Mouse (Mus musculus): ENCODE results near the gene Mindy2. TPM values are rescaled to one million over a fixed set of nuclear protein-coding genes. Genes with fewer than 3 reads are reported as not detected.
"Not testable (repeated sequence)": the region's sequence is repeated elsewhere in the genome, so short reads cannot be mapped to it uniquely, and the experiment has no call there.

Mindy2 gene
- total RNA-seq, 2 experiments from 2014 or later: 28.0 to 33.7 TPM

DNA sequence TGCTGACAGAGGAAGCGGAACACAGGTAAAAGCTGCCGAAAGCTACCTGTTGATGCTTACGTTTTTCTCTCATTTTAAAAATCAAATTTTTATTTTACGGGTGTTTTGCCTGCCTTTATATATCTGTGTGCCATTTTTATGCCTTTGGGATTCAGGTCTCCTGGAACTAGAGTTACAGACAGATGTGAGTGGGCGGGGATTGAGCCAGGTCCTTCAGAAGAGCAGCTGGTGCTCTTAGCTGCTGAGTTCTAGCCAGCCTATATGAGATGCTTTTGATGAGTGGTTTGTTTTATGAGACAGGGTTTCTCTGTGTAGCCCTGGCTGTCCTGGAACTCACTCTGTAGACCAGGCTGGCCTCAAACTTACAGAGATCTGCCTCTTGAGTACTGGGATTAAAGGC lies 69.8 kb downstream of the Mindy2 start:
- ATAC-seq (ENCODE audit: poor library complexity, severe bottlenecking): no peak

GRCm38 (mm10) chr9:70585172-70585571 lies 71.8 kb downstream of the Mindy2 start:
- peak; percentile 95 for ATAC-seq (ENCODE audit: poor library complexity, severe bottlenecking)

DNA sequence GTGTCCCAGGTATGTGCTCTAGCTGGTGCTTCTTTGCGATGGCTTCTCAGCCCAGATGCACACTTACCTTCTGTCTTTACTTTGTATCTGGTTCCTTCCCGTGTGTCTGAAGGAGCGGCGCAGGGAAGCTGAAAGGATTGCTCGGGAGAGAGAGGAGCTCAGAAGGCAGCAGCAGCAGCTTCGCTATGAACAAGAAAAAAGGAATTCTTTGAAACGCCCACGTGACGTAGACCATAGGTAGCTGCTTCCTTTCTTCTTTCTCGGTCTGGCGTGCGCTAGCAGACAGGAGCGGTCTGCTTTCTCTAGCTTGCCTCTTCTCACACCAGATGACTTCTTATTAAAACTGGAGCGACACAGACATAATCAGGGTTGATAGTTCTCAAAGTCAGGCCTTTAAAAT lies 72.3 kb downstream of the Mindy2 start:
- ATAC-seq (ENCODE audit: poor library complexity, severe bottlenecking): no peak

GRCm38 (mm10) chr9:70580956-70581355 lies 76.0 kb downstream of the Mindy2 start:
- ATAC-seq (ENCODE audit: poor library complexity, severe bottlenecking): no peak

- no peak for ATAC-seq (ENCODE audit: poor library complexity, severe bottlenecking)
These were observed 78.9 kb downstream of the Mindy2 start for GRCm38 (mm10) chr9:70578123-70578522.

- ATAC-seq (ENCODE audit: poor library complexity, severe bottlenecking): no peak
These were observed 86.6 kb downstream of the Mindy2 start for GRCm38 (mm10) chr9:70570351-70570750.

GRCm38 (mm10) chr9:70567651-70568050 lies 89.3 kb downstream of the Mindy2 start:
- ATAC-seq (ENCODE audit: poor library complexity, severe bottlenecking): no peak

DNA sequence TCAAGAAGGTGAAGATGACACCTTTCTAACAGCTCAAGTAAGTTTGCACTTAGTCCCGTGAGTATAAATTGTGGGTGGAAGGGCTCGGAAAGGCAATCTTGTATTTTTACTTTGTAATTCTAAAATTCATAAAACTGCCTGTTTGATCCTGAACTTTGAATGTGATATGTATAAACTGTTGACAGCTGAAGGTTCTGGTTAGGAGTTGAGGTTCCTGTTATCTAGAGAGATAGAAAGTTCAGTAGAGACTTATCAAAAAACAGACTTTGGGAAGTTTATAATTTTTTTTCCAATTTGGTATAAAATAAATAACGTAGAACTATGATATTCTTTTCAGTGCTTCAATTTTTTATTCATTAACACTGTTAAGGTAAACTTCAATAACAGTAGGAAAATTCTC lies 94.1 kb downstream of the Mindy2 start:
- no peak for ATAC-seq (ENCODE audit: poor library complexity, severe bottlenecking)

- no peak for ATAC-seq (ENCODE audit: poor library complexity, severe bottlenecking)
These were observed 100.2 kb downstream of the Mindy2 start for GRCm38 (mm10) chr9:70556796-70557195.

- ATAC-seq (ENCODE audit: poor library complexity, severe bottlenecking): no peak
These were observed 101.5 kb downstream of the Mindy2 start for GRCm38 (mm10) chr9:70555431-70555830.

DNA sequence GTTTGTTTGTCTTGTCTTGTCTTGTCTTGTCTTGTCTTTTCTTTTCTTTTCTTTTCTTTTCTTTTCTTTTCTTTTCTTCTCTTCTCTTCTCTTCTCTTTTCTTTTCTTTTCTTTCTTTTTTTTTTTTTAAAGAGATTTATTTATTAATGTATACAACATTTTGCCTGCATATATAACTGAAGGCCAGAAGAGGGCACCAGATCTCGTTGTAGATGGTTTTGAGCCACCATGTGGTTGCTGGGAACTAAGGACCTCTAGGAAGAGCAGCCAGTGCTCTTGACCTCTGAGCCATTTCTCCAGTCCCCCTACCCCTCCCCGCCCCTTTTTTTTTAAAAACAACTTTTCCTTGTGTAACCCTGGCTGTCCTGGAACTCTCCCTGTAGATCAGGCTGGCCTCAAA lies 104.7 kb downstream of the Mindy2 start:
- not testable (repeated sequence) for ATAC-seq (ENCODE audit: poor library complexity, severe bottlenecking)

GRCm38 (mm10) chr9:70551524-70551923 lies 105.5 kb downstream of the Mindy2 start:
- no peak for ATAC-seq (ENCODE audit: poor library complexity, severe bottlenecking)

Other genes with a start within 250 kb of the Mindy2 start
- 176 and 191 TPM in 2 replicates for gene Ccnb2, start 235.6 kb downstream of the Mindy2 start, total RNA-seq (2015)
- 126 and 128 TPM in 2 replicates for gene Ccnb2, start 235.6 kb downstream of the Mindy2 start, total RNA-seq (2017)
- 57.0 and 67.6 TPM in 2 replicates for gene Rnf111, start 153.4 kb downstream of the Mindy2 start, total RNA-seq (2015)
- gene Rnf111, start 153.4 kb downstream of the Mindy2 start, total RNA-seq (2017): 36.8 and 47.0 TPM in 2 replicates
- gene Sltm, start 114.4 kb downstream of the Mindy2 start, total RNA-seq (2015): 60.4 and 61.9 TPM in 2 replicates
- 69.7 and 73.8 TPM in 2 replicates for gene Sltm, start 114.4 kb downstream of the Mindy2 start, total RNA-seq (2017)
- 0.18 and 1.0 TPM in 2 replicates for gene Gm10642, start 923 bp downstream of the Mindy2 start, total RNA-seq (2015)
- 0.85 and 0.99 TPM in 2 replicates for gene Gm10642, start 923 bp downstream of the Mindy2 start, total RNA-seq (2017)
- 113 TPM in 2 replicates for gene Adam10, start 21.8 kb upstream of the Mindy2 start, total RNA-seq (2015)
- 51.2 and 59.8 TPM in 2 replicates for gene Adam10, start 21.8 kb upstream of the Mindy2 start, total RNA-seq (2017)